8 mouse cellular contexts compared by ENCODE assay signal in genomic region chr6:134219358-134219757, GRCm38 (mm10).
A peak's percentile ranks its signal among the peaks of the same experiment; 100 is the strongest.
DNase-seq lines count a peak whose midpoint lies in the region.

No protein-coding gene starts in this region.

- peak; percentile 60 for DNase-seq in adrenal gland, postnatal 14 days
- DNase-seq in adrenal gland, adult 18-20 months (ENCODE audit: low spot score in 2 of 2), result no peak
- DNase-seq in lung, postnatal 10 days, result peak; percentile 66
- no peak for DNase-seq in lung, postnatal 14 days
- peak; percentile 69 for DNase-seq in layer of hippocampus, adult 9-11 months
- peak; percentile 81 for DNase-seq in right cerebral cortex, postnatal 25 days
- DNase-seq in retina, postnatal 1 day, result no peak
- no peak for DNase-seq in spleen, adult 18-20 months

Comparison
In these comparisons a context has a peak if more than half of its experiments do, and no peak if none do; other contexts are left out.
1. DNase-seq: peak in adrenal gland, postnatal 14 days (single experiment), lung, postnatal 10 days (single experiment), layer of hippocampus, adult 9-11 months (single experiment) and right cerebral cortex, postnatal 25 days (single experiment); none in adrenal gland, adult 18-20 months (0 of 2), lung, postnatal 14 days (single experiment), retina, postnatal 1 day (single experiment) and spleen, adult 18-20 months (0 of 2).